Mouse (Mus musculus): ENCODE results near the gene Rprd1b.

Rprd1b gene

GRCm38 (mm10) chr2:158178696-158179369 is 150.5 kb downstream of the Rprd1b start:
- DNase-seq, result peak; percentile 84 to 89

- peak in 1 of 2 experiments; percentile 53 for DNase-seq
These were observed 151.2 kb downstream of the Rprd1b start for GRCm38 (mm10) chr2:158179370-158180111.

GRCm38 (mm10) chr2:158180797-158181196 is 152.5 kb downstream of the Rprd1b start:
- peak; percentile 40 to 53 for DNase-seq

All from lung, adult 18-20 months (tissue).